Mouse (Mus musculus): Measurements from ENCODE around the gene Plcd3.

- TF ChIP-seq CTCF (IDR thresholded peaks at IDR 0.05) (no peak; the same call in 1 of the 2 replicates), EP300 (IDR thresholded peaks at IDR 0.05) (no peak)
Observed at GRCm38 (mm10) chr11:103117591-103118009, 16.1 kb upstream of the Plcd3 start.
